Mouse (Mus musculus) MEL (cell line): Measurements from ENCODE around the gene Fat3. TPM values are rescaled to one million over a fixed set of nuclear protein-coding genes. Genes with fewer than 3 reads are reported as not detected.

Experiments
- DNase-seq: peaks from one replicate; pipeline ENCODE4 v3.0.0; 2011; ENCODE audit warnings: low read depth, low spot score
- H3K27ac ChIP-seq: 2 replicates; pipeline ENCODE4 v1.5.1; 2012; ENCODE audit warnings: low read depth, mild to moderate bottlenecking, control low read depth, low read length, moderate library complexity; ENCODE audit not compliant: control insufficient read depth
- H3K27me3 ChIP-seq, 2 experiments: fragments of 150-350 bp in 1 of 2; sonication (generic) in 1 of 2; 2 replicates each; pipeline ENCODE4 v1.6.1; 2012; ENCODE audit warnings: low read length in 2 of 2, mild to moderate bottlenecking in 2 of 2, improper control_type of control experiment in 1 of 2, moderate library complexity in 1 of 2; ENCODE audit not compliant: insufficient read depth in 2 of 2, control insufficient read depth in 1 of 2
- H3K36me3 ChIP-seq, 2 experiments: 2 replicates each; pipeline ENCODE4 v1.6.1; 2012 to 2014; ENCODE audit warnings: low read length in 2 of 2, improper control_type of control experiment in 1 of 2, inconsistent platforms in 1 of 2, mild to moderate bottlenecking in 1 of 2; ENCODE audit not compliant: insufficient read depth in 2 of 2, control insufficient read depth in 1 of 2
- H3K4me1 ChIP-seq, 2 experiments: fragments of 150-350 bp in 1 of 2; sonication (generic) in 1 of 2; 2 replicates each; pipeline ENCODE4 v1.6.1; 2012; ENCODE audit warnings: low read length in 2 of 2, improper control_type of control experiment in 1 of 2, mild to moderate bottlenecking in 1 of 2; ENCODE audit not compliant: insufficient read depth in 2 of 2, control insufficient read depth in 1 of 2
- H3K4me3 ChIP-seq, 2 experiments: fragments of 150-350 bp in 1 of 2; sonication (generic) in 1 of 2; 2 replicates each; pipeline ENCODE4 v1.5.1; 2012; ENCODE audit warnings: low read depth in 2 of 2, low read length in 2 of 2, mild to moderate bottlenecking in 2 of 2, moderate library complexity in 2 of 2, control low read depth in 1 of 2, improper control_type of control experiment in 1 of 2; ENCODE audit not compliant: control insufficient read depth in 1 of 2, insufficient read depth in 1 of 2
- H3K79me2 ChIP-seq: 2 replicates; pipeline ENCODE4 v1.6.1; 2012; ENCODE audit warnings: mild to moderate bottlenecking, low read length, moderate library complexity; ENCODE audit not compliant: control insufficient read depth, poor library complexity, insufficient read depth
- H3K9ac ChIP-seq: 2 replicates; pipeline ENCODE4 v1.6.1; 2012; ENCODE audit warnings: low read depth, mild to moderate bottlenecking, control low read depth, low read length, moderate library complexity; ENCODE audit not compliant: control insufficient read depth, poor library complexity, severe bottlenecking
- H3K9me3 ChIP-seq: fragments of 150-350 bp; sonication (generic); replicated peaks from 2 replicates; pipeline ENCODE4 v1.6.1; 2012; ENCODE audit warnings: mild to moderate bottlenecking, low read length, improper control_type of control experiment, moderate library complexity; ENCODE audit not compliant: insufficient read depth
- BHLHE40 ChIP-seq: IDR thresholded peaks from 2 replicates; pipeline ENCODE4 v1.6.1; 2012; ENCODE audit warnings: low read depth, mild to moderate bottlenecking, inconsistent platforms, low read length, improper control_type of control experiment, borderline replicate concordance
- CHD1 ChIP-seq: IDR thresholded peaks from 2 replicates; pipeline ENCODE4 v1.6.1; 2012; ENCODE audit warnings: low read depth, mild to moderate bottlenecking, inconsistent platforms, low read length, improper control_type of control experiment
- CTCF ChIP-seq, 3 experiments: IDR thresholded peaks in 2 of 3; conservative IDR thresholded peaks in 1 of 3; 2 replicates each; pipeline ENCODE4 v1.5.1; 2011 to 2012; ENCODE audit warnings: low read length in 3 of 3, low read depth in 2 of 3, mild to moderate bottlenecking in 2 of 3, improper control_type of control experiment in 1 of 3, inconsistent platforms in 1 of 3, mixed read lengths in 1 of 3, moderate library complexity in 1 of 3; ENCODE audit not compliant: control insufficient read depth in 1 of 3, insufficient read depth in 1 of 3, poor library complexity in 1 of 3, severe bottlenecking in 1 of 3
- E2F4 ChIP-seq: IDR thresholded peaks from 2 replicates; pipeline ENCODE4 v1.6.1; 2011; ENCODE audit warnings: low read depth, low read length, improper control_type of control experiment, borderline replicate concordance
- ELF1 ChIP-seq: IDR thresholded peaks from 2 replicates; pipeline ENCODE4 v1.6.1; 2014; ENCODE audit warnings: low read depth, mild to moderate bottlenecking, inconsistent platforms, low read length, improper control_type of control experiment, moderate library complexity
- GATA1 ChIP-seq: IDR thresholded peaks from 2 replicates; pipeline ENCODE4 v1.6.1; 2011; ENCODE audit warnings: low read depth, low read length, improper control_type of control experiment
- HCFC1 ChIP-seq: IDR thresholded peaks from 2 replicates; pipeline ENCODE4 v1.6.1; 2012; ENCODE audit warnings: low read depth, mild to moderate bottlenecking, inconsistent platforms, low read length, improper control_type of control experiment, moderate library complexity
- KAT2A ChIP-seq: conservative IDR thresholded peaks from 2 replicates; pipeline ENCODE4 v1.6.1; 2012; ENCODE audit warnings: low read depth, low read length, improper control_type of control experiment, inconsistent platforms
- MAX ChIP-seq: IDR thresholded peaks from 2 replicates; pipeline ENCODE4 v1.6.1; 2011; ENCODE audit warnings: low read length, improper control_type of control experiment
- MEF2A ChIP-seq: IDR thresholded peaks from 2 replicates; pipeline ENCODE4 v1.6.1; 2014; ENCODE audit warnings: low read depth, mild to moderate bottlenecking, inconsistent platforms, low read length, improper control_type of control experiment; ENCODE audit not compliant: poor library complexity, insufficient replicate concordance, severe bottlenecking; ENCODE audit errors: extremely low read depth
- MXI1 ChIP-seq: IDR thresholded peaks from 2 replicates; pipeline ENCODE4 v1.6.1; 2011; ENCODE audit warnings: mild to moderate bottlenecking, low read depth, low read length, improper control_type of control experiment
- MYC ChIP-seq: IDR thresholded peaks from 2 replicates; pipeline ENCODE4 v1.6.1; 2011; ENCODE audit warnings: low read depth, mild to moderate bottlenecking, low read length, improper control_type of control experiment, moderate library complexity
- NRF1 ChIP-seq: IDR thresholded peaks from 2 replicates; pipeline ENCODE4 v1.6.1; 2014; ENCODE audit warnings: low read depth, mild to moderate bottlenecking, inconsistent platforms, low read length, improper control_type of control experiment, moderate library complexity; ENCODE audit not compliant: poor library complexity, insufficient read depth, severe bottlenecking
- POLR2AphosphoS5 ChIP-seq: IDR thresholded peaks from 2 replicates; pipeline ENCODE4 v1.6.1; 2012; ENCODE audit warnings: low read depth, borderline replicate concordance, mild to moderate bottlenecking, inconsistent platforms, low read length, moderate library complexity, mixed read lengths
- RAD21 ChIP-seq: IDR thresholded peaks from 2 replicates; pipeline ENCODE4 v1.6.1; 2011; ENCODE audit warnings: mild to moderate bottlenecking, low read depth, low read length, improper control_type of control experiment
- SMC3 ChIP-seq: IDR thresholded peaks from 2 replicates; pipeline ENCODE4 v1.6.1; 2011; ENCODE audit warnings: low read depth, low read length, improper control_type of control experiment
- UBTF ChIP-seq: IDR thresholded peaks from 2 replicates; pipeline ENCODE4 v1.6.1; 2012; ENCODE audit warnings: low read depth, mild to moderate bottlenecking, inconsistent platforms, low read length, improper control_type of control experiment, moderate library complexity, borderline replicate concordance; ENCODE audit not compliant: insufficient read depth
- ZC3H11A ChIP-seq: IDR thresholded peaks from 2 replicates; pipeline ENCODE4 v1.6.1; 2012; ENCODE audit warnings: low read depth, mild to moderate bottlenecking, inconsistent platforms, low read length, improper control_type of control experiment
- ZNF384 ChIP-seq: IDR thresholded peaks from 2 replicates; pipeline ENCODE4 v1.6.1; 2012; ENCODE audit warnings: low read depth, mild to moderate bottlenecking, inconsistent platforms, low read length, improper control_type of control experiment
- polyA plus RNA-seq, 2 experiments: library from polyadenylated mRNA; stranded (reverse) in 1 of 2; unstranded in 1 of 2; fragments of >175 nt in 1 of 2; fragments of >200 nt in 1 of 2; gene quantifications; 2 replicates each; pipeline versions ENCODE4 v1.2.1 to v1.2.4; 2012; ENCODE audit warnings: low replicate concordance in 2 of 2, low read depth in 1 of 2; ENCODE audit not compliant: insufficient read length in 2 of 2, insufficient read depth in 1 of 2, missing spikeins in 1 of 2
- total RNA-seq: library from RNA; depleted of rRNA; stranded (reverse); fragments of 300-350 nt; gene quantifications from 2 replicates; pipeline ENCODE4 v1.2.3, GENCODE M21; 2012

Fat3 gene
- total and polyA plus RNA-seq, 3 experiments = 1.5 to 1.8 TPM; not detected in 1

DNA sequence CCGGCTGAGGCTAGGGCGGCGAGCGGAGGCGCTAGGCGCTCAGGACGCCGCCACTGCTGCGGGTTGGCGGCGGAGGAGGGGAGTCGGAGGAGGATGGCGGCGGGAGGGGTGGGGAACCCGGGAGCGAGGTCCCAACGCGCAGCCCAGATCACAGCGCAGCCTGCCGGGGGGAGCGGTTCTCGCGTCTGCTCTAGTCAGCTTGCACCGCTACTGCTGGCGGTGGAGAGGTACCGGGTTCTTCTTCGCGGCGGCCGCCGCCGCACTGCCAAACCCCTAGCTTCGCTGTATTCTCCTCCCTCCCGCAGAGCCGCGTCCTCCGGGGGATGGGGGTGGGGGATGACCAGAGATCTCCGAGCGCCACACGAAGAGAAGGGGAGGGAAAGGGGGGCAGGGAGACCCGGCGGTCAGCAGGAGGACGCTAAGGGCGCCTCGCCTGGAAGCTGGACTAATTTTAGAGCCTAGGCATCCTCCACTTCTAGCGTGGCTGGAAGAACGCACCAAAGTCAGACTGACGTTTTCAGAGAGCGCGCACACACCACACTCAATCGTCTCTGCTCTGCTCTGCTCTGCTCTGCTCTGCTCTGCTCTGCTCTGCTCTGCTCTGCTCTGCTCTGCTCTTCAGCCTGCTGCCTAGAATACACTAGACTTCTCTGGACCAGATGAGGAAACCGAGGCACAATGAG is 1.0 kb upstream of the Fat3 start:
- Histone ChIP-seq H3K9ac (no peak overlapping the region), H3K9me3 (no peaks in the 10 kb centered on the region; the same call in 1 of the 2 replicates), H3K79me2 (no peaks in the 10 kb centered on the region), H3K4me3 (no peak overlapping the region), H3K4me1 (no peaks in the 10 kb centered on the region), H3K27ac (no peak overlapping the region), H3K27me3 (no peaks in the 10 kb centered on the region), H3K36me3 (no peaks in the 10 kb centered on the region)
- DNase-seq = no peak
- TF ChIP-seq UBTF (no peak), RAD21 (no peak), MYC (no peak), E2F4 (no peak), POLR2AphosphoS5 (no peak), CTCF (IDR thresholded peaks at IDR 0.05 in 2 of 3, conservative IDR thresholded peaks at IDR 0.05 in 1 of 3; ENCODE audit: control insufficient read depth in 1 of 3, insufficient read depth in 1 of 3, low read depth in 2 of 3, low read length in 3 of 3, poor library complexity in 1 of 3, severe bottlenecking in 1 of 3) (no peak), SMC3 (no peak), HCFC1 (no peak), CHD1 (no peak), ELF1 (no peak), NRF1 (no peak), BHLHE40 (no peak), ZNF384 (no peak), MEF2A (no peak), KAT2A (no peak), MXI1 (no peak), ZC3H11A (no peak), GATA1 (no peak), MAX (no peak)
